Mouse (Mus musculus) G1E (cell line): ENCODE data around the gene Tmem242.

ENCODE experiments used
- CTCF ChIP-seq: IDR thresholded peaks from 2 replicates; pipeline ENCODE4 v1.5.1; 2012; ENCODE audit warnings: low read depth, low read length, inconsistent platforms, mixed read lengths
- GATA1 ChIP-seq: IDR thresholded peaks from 2 replicates; pipeline ENCODE4 v1.6.1; 2012; ENCODE audit warnings: borderline replicate concordance, low read length, inconsistent platforms, mixed read lengths
- POLR2AphosphoS5 ChIP-seq: IDR thresholded peaks from 2 replicates; pipeline ENCODE4 v1.6.1; 2012; ENCODE audit warnings: low read depth, low read length, inconsistent platforms; ENCODE audit not compliant: insufficient replicate concordance

DNA sequence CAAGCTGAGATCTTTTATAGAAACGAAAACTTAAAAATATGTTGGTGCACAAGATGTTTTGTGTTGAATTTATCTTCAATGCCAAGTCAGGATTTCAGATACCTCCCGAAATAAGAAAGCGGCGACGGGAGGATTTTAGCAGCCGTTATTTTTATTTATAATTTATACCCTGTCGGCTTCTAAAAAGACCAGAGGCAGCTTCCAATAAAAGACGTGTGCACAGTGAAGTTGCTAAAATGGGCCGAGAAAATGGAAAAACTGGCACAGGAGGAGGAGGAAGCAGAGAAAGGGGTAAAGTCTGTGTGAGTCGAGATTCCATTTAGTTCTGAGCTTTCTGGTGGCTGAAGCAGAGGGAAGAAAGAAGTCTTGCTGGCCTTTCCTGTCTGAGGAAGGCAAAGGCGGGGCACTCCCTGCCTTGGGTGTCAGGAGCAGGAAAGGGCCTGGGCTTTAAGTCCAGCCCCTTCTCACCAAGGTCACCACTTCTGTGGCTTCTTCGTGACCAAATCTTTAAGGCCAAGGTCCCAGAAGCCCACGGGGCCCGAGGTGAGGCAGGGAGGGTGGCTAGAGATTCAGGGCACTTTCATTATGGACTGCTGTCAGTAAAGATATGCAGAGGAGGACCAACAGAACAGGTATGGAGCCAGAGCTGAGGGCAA lies 39.5 kb downstream of the Tmem242 start:
- no peak for TF ChIP-seq CTCF
- TF ChIP-seq POLR2AphosphoS5 = no peak
- no peak for TF ChIP-seq GATA1
